Mouse (Mus musculus): ENCODE measurements around the gene Myl4.

DNA sequence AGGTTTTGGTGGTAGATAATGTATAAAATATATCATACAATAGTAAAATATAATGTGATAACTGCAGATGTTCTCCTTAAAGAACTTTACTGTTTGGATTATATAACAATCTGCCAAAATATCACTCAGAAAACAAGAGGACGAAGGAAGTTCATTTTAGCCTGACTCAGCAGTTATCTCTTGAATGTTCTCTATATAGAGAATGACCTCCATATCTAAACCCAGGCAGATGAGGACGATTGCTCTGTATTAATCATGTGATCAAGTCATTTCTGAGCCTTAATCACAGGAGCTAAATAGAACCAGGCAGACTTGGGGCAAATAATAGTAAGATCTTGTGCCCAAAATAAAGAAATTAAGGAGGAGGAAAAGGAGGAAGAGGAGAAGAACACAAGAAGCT, 6.0 kb upstream of the Myl4 start:
- TF ChIP-seq CTCF (IDR thresholded peaks at IDR 0.05) (no peak), EP300 (IDR thresholded peaks at IDR 0.05) (no peak)
